Mouse (Mus musculus) megakaryocyte, embryonic 14.5 days (primary cell): Measurements from ENCODE around the gene Plau. TPM values are rescaled to one million over a fixed set of nuclear protein-coding genes. Genes with fewer than 3 reads are reported as not detected.

Experiments used
- H3K27me3 ChIP-seq: replicated peaks from 2 replicates; pipeline ENCODE3; 2012; ENCODE audit warnings: inconsistent platforms
- H3K36me3 ChIP-seq: replicated peaks from 2 replicates; pipeline ENCODE3; 2012; ENCODE audit warnings: low read length, inconsistent platforms, mixed read lengths
- H3K4me1 ChIP-seq: 2 replicates; pipeline ENCODE4 v1.6.1; 2012; ENCODE audit warnings: inconsistent platforms
- H3K4me3 ChIP-seq: replicated peaks from 2 replicates; pipeline ENCODE3; 2012; ENCODE audit warnings: moderate library complexity, mild to moderate bottlenecking, inconsistent platforms
- H3K9me3 ChIP-seq: 2 replicates; pipeline ENCODE4 v1.6.1; 2012; ENCODE audit warnings: inconsistent platforms
- FLI1 ChIP-seq: IDR thresholded peaks from 2 replicates; pipeline ENCODE4 v1.6.1; 2012; ENCODE audit warnings: low read length, inconsistent platforms, mixed read lengths
- GATA1 ChIP-seq: IDR thresholded peaks from 3 replicates; pipeline ENCODE4 v1.6.1; 2012; ENCODE audit warnings: mixed read lengths, low read length, inconsistent platforms, borderline replicate concordance
- polyA plus RNA-seq: library from polyadenylated mRNA; stranded (reverse); fragments of >175 nt; gene quantifications from 2 replicates; pipeline ENCODE4 v1.2.3, GENCODE M21; 2012; ENCODE audit warnings: low replicate concordance; ENCODE audit not compliant: insufficient read depth

Plau gene
- polyA plus RNA-seq, 1 experiment, result 0.35 TPM

DNA sequence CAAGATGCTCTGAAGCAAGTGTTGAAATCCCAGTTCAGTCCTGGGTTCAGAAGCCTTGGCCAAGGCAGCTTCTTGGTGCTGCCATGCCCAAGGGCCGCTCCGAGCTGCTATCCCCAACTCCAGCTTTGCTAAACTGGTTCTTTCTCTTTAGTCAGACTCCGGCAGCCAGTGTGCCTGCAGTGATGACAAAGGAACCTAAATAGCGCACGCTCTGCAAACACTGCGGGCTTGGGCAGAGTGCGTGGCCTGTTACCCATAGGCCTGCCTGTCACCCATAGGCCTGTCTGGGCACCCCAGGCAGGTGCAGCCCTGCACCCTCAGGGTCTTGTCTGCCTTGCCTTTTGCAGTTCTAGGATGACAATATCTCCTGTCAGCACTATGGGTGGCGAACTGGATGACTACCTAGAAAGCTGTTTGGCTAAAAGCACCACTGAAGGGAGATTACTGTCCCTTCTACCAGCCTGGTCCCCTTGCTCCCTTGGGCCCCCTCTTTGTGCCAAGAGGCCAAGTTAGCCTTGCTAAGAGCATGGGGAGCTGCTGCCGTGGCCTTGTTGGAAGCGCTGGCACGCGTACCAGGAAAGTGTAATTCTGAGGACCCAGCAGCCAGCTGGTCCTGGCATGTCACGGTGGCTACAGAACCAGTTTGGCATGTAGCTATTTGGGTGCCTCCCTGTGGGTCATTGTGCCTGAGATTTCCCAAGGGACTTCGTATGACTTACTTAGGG is 30.2 kb upstream of the Plau start:
- Histone ChIP-seq H3K27me3 (peaks cover 19% of the 10 kb centered on the region), H3K4me3 (no peak overlapping the region), H3K36me3 (no peaks in the 10 kb centered on the region), H3K4me1 (peaks cover 52% of the 10 kb centered on the region), H3K9me3 (no peaks in the 10 kb centered on the region)
- TF ChIP-seq GATA1, result no peak

DNA sequence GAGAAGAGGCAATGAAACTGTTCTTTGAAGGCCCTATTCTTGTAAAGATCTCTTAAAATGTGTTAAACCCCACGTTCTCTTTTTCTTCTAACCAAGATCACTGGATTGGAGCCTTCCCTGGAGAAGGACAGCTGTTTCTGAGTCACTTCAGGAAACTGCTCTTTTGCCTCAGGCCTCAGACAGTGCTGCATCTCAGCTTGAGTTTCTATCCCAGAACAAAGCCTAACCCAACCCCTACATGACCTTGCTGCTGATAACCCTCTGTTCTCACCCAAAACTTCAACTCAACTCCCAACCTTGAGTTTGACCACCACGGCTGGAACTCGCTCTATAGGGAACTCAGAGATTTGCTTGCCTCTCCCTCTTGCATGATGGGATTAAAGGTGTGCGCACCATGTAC is 27.1 kb upstream of the Plau start:
- H3K36me3 ChIP-seq, result no peaks in the 10 kb centered on the region
- no peaks in the 10 kb centered on the region for H3K9me3 ChIP-seq
- H3K27me3 ChIP-seq, result peaks cover 38% of the 10 kb centered on the region
- peaks cover 50% of the 10 kb centered on the region for H3K4me1 ChIP-seq
- no peak overlapping the region for H3K4me3 ChIP-seq
- TF ChIP-seq FLI1, result no peak
- no peak for TF ChIP-seq GATA1

DNA sequence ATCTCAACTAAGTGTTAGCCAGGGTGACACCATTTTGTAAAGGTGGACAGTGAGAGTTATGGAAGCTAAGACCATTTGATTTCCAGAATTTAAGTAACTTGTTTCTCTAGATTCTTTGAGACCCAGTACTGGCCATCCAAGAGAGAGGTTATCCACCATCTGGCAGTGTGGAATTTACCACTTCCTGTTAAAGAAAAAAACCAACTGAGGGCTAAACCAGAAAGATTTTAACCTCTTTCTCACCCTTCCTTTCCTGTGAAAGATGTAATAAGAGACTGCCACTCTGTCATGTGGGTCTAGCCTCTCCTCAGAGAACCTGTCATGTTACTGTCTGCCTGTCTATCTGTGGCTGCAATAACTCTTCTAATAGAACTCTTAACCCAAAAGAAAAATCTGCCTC is 26.6 kb upstream of the Plau start:
- TF ChIP-seq FLI1, result no peak
- no peak for TF ChIP-seq GATA1
- peaks cover 38% of the 10 kb centered on the region for H3K27me3 ChIP-seq
- no peaks in the 10 kb centered on the region for H3K9me3 ChIP-seq
- H3K4me1 ChIP-seq, result peaks cover 50% of the 10 kb centered on the region
- no peaks in the 10 kb centered on the region for H3K36me3 ChIP-seq
- no peak overlapping the region for H3K4me3 ChIP-seq

DNA sequence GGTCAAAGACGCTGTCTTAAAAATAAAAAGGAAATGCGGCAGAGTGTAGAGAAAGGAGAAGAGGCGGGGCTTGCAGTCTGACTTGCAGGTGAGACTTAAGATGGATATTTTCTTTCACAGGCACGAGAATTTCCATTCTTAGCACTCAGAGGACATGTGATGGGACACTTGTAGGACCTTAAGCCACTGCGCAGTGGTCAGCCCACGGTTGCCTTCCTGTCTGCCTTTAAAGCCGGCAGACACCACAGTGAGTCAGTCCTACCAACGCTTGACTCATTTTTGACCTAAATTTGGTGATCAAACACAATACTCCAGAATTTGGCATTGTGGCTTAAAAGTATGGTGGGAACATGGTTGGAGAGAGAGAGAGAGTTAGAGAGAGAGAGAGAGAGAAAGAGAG is 25.2 kb upstream of the Plau start:
- Histone ChIP-seq H3K27me3 (peaks cover 32% of the 10 kb centered on the region), H3K36me3 (no peaks in the 10 kb centered on the region), H3K4me3 (peak overlapping the region; percentile 59), H3K4me1 (peaks cover 45% of the 10 kb centered on the region), H3K9me3 (peaks cover 3% of the 10 kb centered on the region)
- no peak for TF ChIP-seq GATA1
- TF ChIP-seq FLI1, result no peak

DNA sequence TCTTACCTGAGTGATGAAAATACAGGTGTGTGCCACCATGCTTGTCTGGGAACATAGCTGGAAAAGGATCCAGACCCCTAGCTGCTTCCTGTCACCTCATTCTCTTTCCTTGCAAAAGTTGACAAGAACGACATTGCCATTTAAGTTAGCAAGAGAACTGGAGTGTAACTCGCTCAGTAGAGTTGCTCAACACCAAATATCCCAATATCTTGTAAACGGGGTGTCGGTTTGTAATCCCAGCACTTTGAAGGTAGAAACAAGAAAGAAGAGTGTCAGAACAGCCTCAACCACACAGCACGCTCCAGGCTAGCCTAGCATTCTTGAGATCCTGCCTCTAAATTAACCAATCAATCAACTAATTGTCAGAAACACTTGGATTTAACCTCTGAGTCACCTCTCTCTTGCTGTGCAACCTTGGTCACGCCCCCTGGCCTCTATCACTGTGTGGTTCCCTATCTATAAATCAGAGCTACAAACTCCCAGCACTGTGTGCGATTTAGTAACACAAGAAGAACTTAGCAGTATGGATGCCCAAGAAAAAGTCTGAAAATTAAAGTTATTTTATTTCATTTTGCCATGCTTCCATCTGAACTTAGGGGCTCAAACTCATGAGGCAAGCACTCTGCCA is 24.6 kb upstream of the Plau start:
- Histone ChIP-seq H3K4me3 (no peak overlapping the region), H3K27me3 (peaks cover 28% of the 10 kb centered on the region), H3K4me1 (peaks cover 40% of the 10 kb centered on the region), H3K9me3 (peaks cover 9% of the 10 kb centered on the region), H3K36me3 (no peaks in the 10 kb centered on the region)
- TF ChIP-seq FLI1, result no peak

DNA sequence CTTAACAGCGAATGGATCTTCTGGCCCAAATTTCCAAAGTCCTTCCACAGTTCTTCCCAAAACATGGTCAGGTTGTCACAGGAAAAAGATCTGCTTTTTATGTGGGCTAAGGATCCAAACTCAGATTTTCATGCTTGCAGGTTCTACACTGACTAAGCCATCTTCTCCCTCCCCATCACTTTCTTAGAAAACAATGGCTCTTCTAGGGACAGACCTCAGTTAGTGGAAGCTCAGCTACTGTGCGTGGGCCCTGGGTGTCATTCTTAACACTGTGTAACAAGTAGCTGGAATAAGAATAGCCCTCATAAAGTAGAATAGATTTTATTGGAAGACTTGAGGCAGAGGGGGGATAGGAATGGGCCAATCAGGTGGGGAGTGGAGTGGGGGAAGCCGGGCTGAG is 21.0 kb upstream of the Plau start:
- Histone ChIP-seq H3K27me3 (peaks cover 23% of the 10 kb centered on the region), H3K4me1 (peaks cover 33% of the 10 kb centered on the region), H3K4me3 (no peak overlapping the region), H3K36me3 (no peaks in the 10 kb centered on the region), H3K9me3 (peaks cover 13% of the 10 kb centered on the region)
- no peak for TF ChIP-seq FLI1
- TF ChIP-seq GATA1, result no peak

DNA sequence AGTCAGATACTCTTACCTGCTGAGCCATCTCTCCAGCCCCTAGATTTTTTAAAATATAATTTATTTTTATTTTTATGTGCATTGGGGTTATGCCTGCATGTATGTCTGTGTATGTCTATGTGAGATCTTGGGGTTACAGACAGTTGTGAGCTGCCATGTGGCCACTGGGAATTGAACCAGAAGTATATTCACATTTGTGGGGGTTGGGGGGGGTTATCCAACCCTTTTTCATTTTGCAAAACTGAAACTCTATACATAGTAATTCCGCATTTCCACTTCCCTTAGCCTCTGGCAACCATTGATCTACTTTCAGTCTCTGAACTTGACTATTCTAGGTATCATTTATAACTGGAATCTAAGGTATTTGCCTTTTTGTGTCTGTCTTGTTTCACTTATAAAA is 11.9 kb upstream of the Plau start:
- Histone ChIP-seq H3K9me3 (no peaks in the 10 kb centered on the region), H3K4me1 (peaks cover 23% of the 10 kb centered on the region), H3K4me3 (no peak overlapping the region), H3K27me3 (no peaks in the 10 kb centered on the region), H3K36me3 (no peaks in the 10 kb centered on the region)
- TF ChIP-seq GATA1, result no peak
- TF ChIP-seq FLI1, result no peak

DNA sequence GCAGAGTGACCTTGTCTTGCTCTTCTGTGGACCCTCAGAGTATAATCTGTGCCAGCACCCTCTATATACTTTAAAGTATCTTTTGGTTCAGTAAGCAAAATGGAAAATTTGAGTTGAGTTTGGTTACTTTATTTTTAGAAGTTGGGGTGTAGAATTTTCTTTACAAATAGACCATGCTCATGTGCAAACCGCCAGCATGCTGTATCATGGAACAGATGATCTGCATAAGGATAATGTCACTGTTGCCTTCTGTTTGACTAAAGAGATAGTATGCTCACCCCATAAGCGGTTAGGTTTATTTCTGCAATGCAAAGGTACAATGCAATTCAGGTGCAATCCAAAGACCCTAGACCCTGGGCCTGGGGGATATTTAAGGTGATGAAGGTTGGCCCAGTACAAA is 10.9 kb upstream of the Plau start:
- H3K36me3 ChIP-seq, result no peaks in the 10 kb centered on the region
- peaks cover 23% of the 10 kb centered on the region for H3K4me1 ChIP-seq
- no peak for TF ChIP-seq FLI1
- TF ChIP-seq GATA1, result no peak
- no peaks in the 10 kb centered on the region for H3K9me3 ChIP-seq
- no peak overlapping the region for H3K4me3 ChIP-seq
- no peaks in the 10 kb centered on the region for H3K27me3 ChIP-seq

DNA sequence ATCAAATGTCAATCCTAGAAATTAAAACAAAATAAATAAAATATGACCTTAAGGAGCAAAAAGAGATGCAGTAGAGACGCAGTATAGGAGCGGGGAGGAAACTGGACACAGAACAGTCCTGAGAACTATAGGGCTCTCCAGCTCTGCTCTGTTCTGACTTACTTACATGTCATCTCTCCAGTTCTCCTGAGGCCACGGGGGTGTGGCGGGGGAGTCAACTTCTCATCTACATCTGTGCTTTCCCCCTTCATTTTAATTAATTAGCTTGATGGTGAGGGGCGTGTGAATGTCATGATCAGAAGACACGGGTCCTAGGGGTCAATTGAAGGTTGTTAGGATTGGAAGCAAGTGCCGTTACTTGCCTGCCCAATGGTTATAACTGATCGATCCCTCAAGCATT is 9.4 kb upstream of the Plau start:
- Histone ChIP-seq H3K4me1 (peaks cover 30% of the 10 kb centered on the region), H3K36me3 (no peaks in the 10 kb centered on the region), H3K27me3 (no peaks in the 10 kb centered on the region), H3K4me3 (no peak overlapping the region), H3K9me3 (no peaks in the 10 kb centered on the region)
- TF ChIP-seq GATA1 (no peak), FLI1 (no peak)

DNA sequence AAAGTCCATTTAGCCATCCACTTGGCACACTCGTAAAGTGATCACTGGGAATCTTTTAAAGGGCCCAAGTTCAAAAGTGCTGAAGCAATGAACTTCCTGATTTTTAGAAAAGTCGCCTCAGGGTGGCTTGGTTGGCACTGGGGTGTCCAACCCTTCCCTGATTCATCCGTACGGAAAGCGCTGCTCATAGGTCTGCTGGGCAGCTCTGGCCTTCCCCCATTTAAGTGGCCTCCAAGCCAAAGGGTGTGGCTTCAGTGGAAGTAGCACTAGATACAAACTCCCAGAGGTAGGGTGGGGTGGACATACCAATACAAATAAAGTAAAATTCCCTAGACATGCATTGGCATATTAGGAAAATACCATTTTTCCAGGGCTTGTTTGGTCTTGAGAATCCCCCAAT is 9.0 kb upstream of the Plau start:
- Histone ChIP-seq H3K4me1 (peaks cover 34% of the 10 kb centered on the region), H3K9me3 (no peaks in the 10 kb centered on the region), H3K27me3 (no peaks in the 10 kb centered on the region), H3K36me3 (no peaks in the 10 kb centered on the region), H3K4me3 (no peak overlapping the region)
- no peak for TF ChIP-seq FLI1
